Mouse (Mus musculus) lung, adult 2 months (tissue): ENCODE measurements around the gene Mafk. TPM values are rescaled to one million over a fixed set of nuclear protein-coding genes. Genes with fewer than 3 reads are reported as not detected.

Experiments
- DNase-seq: peaks from one replicate; pipeline ENCODE4 v3.0.0; 2022
- H3K4me1 ChIP-seq: fragments of 200-500 bp; 2 replicates; pipeline ENCODE4 v1.6.1; 2011; ENCODE audit warnings: low read length; ENCODE audit not compliant: control insufficient read depth, insufficient read depth
- H3K4me3 ChIP-seq: fragments of 200-500 bp; replicated peaks from 2 replicates; pipeline ENCODE3; 2011; ENCODE audit warnings: low read depth, mild to moderate bottlenecking, control low read depth, low read length; ENCODE audit errors: extremely low read depth
- CTCF ChIP-seq: fragments of 200-500 bp; IDR thresholded peaks from 2 replicates; pipeline ENCODE4 v1.5.1; 2011; ENCODE audit warnings: mild to moderate bottlenecking, low read length, control low read depth; ENCODE audit not compliant: insufficient read depth
- POLR2A ChIP-seq: fragments of 200-500 bp; IDR thresholded peaks from 2 replicates; pipeline ENCODE4 v1.6.1; 2011; ENCODE audit warnings: low read depth, mild to moderate bottlenecking, control low read depth, low read length, borderline replicate concordance; ENCODE audit errors: extremely low read depth
- WGBS: fragments of 180-500 bp; shearing (Covaris S2); methylation state at CpG from one replicate; pipeline ENCODE4 v1.1.7; 2018; 5-methylcytosine and 5-hydroxymethylcytosine counted together
- polyA plus RNA-seq: library from polyadenylated mRNA; depleted of rRNA; stranded (reverse); fragments of >200 nt; gene quantifications from 2 replicates; pipeline ENCODE4 v1.2.3, GENCODE M21; 2012

Gene Mafk
- polyA plus RNA-seq, 1 experiment = 49.1 TPM

DNA sequence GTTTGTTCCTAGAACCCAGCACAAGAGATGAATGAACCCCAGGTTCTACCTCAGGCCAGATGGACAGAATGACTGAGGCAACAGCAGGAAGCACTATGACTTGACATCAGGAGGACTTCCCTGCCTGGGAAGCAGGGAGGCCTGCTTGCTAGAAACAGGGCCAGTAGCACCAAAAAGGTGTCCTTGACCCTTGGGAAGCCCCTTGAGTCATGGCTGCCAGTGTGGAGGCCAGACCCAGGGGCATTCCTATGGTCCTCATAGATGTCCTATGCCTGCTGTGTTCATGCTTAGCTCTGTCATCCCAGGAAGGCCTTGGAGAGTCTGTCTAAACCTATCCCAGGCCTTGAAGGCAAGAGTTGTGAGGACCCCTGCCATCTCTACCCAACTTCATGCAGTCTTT lies 25.1 kb downstream of the Mafk start:
- Histone ChIP-seq H3K4me1 (0 out of 2 replicates have a peak, but pooled peaks cover 2% of the 10 kb centered on the region), H3K4me3 (no peak overlapping the region)
- no peak for DNase-seq
- TF ChIP-seq CTCF (no peak), POLR2A (no peak)

- no peak overlapping the region for H3K4me3 ChIP-seq
- WGBS = 0% methylated on average over 1 of the region's 1 CpGs
- peak; percentile 94 for TF ChIP-seq CTCF
- TF ChIP-seq POLR2A = no peak
- H3K4me1 ChIP-seq = 0 out of 2 replicates have a peak, but pooled peaks cover 2% of the 10 kb centered on the region
- DNase-seq = no peak
Observed at GRCm38 (mm10) chr5:139817292-139817691, 26.0 kb downstream of the Mafk start.

DNA sequence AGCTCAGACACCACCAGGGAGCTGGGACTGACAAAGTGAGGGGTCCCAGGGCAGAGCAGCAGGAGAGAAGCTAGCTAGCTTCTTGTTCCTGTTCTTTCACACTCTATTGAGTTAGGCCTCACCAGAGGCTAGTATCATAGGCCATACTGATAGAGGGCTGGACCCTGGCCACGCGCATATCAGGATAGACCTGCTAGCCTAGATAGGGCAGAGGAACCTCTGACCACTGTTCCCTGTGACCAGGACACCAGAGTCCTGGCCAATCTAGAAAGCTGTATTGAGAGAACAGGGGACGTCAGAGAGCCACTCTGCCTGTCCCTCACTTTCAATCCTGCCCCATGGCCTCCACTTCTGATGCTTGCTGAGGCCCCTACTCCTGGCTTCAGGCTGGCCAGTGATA lies 26.7 kb downstream of the Mafk start:
- no peak for DNase-seq
- WGBS = 82% methylated on average over 3 of the region's 3 CpGs
- TF ChIP-seq POLR2A (no peak), CTCF (no peak)
- Histone ChIP-seq H3K4me3 (no peak overlapping the region), H3K4me1 (no peaks in the 10 kb centered on the region)

DNA sequence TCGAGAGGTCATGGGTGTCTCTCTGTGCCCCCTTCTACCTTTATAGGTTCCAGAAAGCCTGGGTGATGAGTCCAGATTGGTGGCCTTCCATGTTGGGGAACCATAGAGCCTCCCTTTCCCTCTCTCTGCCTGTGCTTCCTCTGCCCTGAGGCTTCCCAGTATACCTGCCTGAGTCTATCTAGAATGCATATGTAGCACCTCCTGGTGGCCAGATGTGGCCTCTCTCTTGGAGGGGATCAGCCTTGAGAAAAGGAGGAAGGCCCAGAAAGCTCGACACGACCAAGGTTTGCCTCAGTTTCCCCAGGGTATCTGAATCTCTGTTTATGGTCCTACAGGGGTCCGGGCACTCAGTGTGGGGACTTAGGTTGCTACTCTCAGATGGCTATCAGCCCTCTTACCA lies 27.5 kb downstream of the Mafk start:
- TF ChIP-seq CTCF (peak; percentile 54), POLR2A (no peak)
- 49% methylated on average over 4 of the region's 4 CpGs for WGBS
- H3K4me1 ChIP-seq = no peaks in the 10 kb centered on the region
- DNase-seq = peak; percentile 46
- H3K4me3 ChIP-seq = no peak overlapping the region

- no peak for TF ChIP-seq POLR2A
- no peak for TF ChIP-seq CTCF
- H3K4me1 ChIP-seq = no peaks in the 10 kb centered on the region
- WGBS = 78% methylated on average over 9 of the region's 9 CpGs
Observed at GRCm38 (mm10) chr5:139819538-139820181, 28.3 kb downstream of the Mafk start, which contains the start of gene Tmem184a. Gene Tmem184a, minus strand, starts transcription at chr5:139819917.

DNA sequence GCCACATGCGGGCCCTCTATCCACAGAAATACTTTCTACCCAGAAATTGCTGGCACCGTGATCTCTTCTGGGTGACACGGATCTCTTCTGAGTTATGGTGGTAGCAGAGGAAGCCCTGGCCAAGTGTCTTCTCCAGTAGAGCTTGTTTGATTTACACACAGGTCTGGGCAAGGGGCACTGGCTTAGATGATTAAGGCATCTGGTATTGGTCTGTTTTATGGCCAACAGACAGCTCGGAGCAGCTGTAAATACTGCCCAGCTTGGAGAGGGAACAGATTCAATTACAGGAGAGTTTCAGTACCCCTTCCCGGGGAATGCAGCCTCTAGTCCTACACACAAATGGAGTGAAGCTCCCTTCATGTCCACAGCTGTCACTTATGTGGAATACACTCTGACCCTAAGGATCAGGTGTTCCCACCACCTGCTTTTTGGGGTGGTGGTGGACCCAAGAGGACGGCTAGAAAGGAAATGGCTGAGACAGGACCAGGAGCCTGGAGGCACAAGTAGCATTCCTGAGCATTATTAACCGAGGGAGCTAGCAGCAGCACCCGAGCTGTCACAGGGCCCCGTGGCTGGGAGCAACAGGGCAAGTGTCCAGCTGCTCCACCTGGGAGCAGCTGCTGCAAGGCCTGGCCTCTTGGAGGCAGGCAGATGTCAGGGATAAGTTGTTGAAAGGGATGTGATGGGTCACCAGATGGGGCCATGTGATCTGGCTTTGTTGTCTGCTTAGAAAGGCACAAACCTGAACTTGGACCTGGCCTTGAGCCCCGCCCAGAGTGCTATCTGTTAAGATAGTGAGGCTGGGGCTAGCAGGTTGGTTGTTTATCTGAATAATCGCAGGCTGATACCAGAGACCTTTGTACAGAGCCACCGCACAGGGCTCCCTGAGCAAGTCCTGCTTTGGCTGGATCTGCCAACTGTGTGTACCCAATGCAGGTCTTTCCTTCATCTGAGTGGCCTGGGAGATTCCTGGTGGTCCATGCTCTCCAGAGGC lies 30.4 kb downstream of the Mafk start:
- Histone ChIP-seq H3K4me3 (no peak overlapping the region), H3K4me1 (peaks cover 8% of the 10 kb centered on the region)
- TF ChIP-seq POLR2A (no peak), CTCF (no peak)
- DNase-seq = no peak
- WGBS = 82% methylated on average over 12 of the region's 12 CpGs

More at GRCm38 (mm10) chr5:139819538-139820181, 28.3 kb downstream of the Mafk start, which contains the start of gene Tmem184a:
- no peak within 1 kb of the TSS for H3K4me3 ChIP-seq
- DNase-seq = no peak

- no peak for DNase-seq
- Histone ChIP-seq H3K4me3 (no peak overlapping the region), H3K4me1 (peaks cover 12% of the 10 kb centered on the region)
- TF ChIP-seq CTCF (no peak), POLR2A (no peak)
- WGBS = 93% methylated on average over 10 of the region's 10 CpGs
Observed at GRCm38 (mm10) chr5:139824531-139824930, 33.2 kb downstream of the Mafk start.

DNA sequence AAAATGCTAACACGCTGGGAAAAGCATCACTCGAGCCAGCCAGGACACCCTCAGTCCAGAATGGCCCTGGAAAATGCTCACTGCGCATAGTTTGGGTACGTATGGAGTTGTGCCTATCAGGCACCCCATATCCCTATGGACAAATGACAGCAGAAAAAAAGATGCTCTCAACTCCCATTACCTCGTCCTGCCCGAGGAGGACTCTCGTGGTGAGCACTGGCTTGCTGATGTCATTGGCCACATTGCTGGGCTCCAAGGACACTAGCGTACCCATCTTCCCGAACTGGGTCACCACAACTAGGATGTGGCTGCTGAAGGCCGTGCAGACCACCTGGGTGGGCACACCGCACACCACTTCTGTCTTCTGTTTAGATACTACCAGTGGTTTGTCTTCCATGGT lies 34.6 kb downstream of the Mafk start:
- DNase-seq = no peak
- no peak for TF ChIP-seq POLR2A
- no peak for TF ChIP-seq CTCF
- peak overlapping the region; percentile 92 for H3K4me3 ChIP-seq
- H3K4me1 ChIP-seq = peaks cover 12% of the 10 kb centered on the region
- 33% methylated on average over 11 of the region's 11 CpGs for whole genome bisulfite sequencing

DNA sequence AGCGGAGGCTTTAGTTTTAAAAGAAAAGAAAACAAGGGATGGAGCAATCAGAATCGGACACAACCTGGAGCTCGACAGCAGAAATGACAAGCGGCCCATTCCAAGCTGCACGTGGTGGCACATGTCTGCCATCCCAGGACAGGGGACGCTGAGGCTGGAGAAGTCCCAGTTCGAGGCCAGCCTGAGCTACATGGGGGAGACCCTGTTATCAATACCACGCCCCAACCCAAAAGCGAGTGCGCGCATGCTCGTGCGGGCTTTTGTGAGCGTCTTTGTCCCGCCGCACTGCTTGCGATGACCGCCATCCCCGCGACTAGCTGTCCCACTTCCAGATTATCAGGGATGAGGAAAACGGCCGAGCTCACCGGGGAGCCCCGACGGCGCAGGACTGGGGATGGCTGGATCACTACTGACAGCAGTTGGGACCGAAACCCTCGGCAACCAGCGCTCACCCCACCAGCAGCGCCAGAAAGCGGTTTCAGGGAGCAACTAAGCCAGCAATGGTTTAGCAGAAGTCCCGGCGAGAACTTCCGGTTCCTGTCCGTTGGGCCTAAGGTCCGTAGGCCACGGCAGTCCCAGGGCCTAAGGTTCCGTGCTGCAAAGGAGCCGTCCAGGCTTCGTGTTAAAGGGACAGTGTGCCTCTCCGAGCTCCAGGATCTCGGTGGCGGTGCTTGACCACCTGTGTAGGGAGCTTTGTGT lies 35.2 kb downstream of the Mafk start, which contains the start of the genes Gm26938 and Psmg3:
TSS of gene Gm26938 (minus strand) at position 51 of the 699 bp plus-strand sequence.
TSS of gene Psmg3 (minus strand) at position 529 of the 699 bp plus-strand sequence.
- TF ChIP-seq POLR2A (peak; percentile 90; the same call in 1 of the 2 replicates), CTCF (no peak)
- peak; percentile 96 for DNase-seq
- peak within 1 kb of the TSS; percentile 92 for H3K4me3 ChIP-seq
- peaks cover 12% of the 10 kb centered on the region for H3K4me1 ChIP-seq
- under 1% methylated on average over 43 of the region's 43 CpGs for WGBS
